Comparison of ENCODE assay signal across 8 mouse cellular contexts in genomic region chr8:104541515-104541880, GRCm38 (mm10). TPM values are rescaled to one million over a fixed set of nuclear protein-coding genes. Genes with fewer than 3 reads are reported as not detected.
DNase-seq lines count a peak whose midpoint lies in the region; ATAC-seq and TF ChIP-seq lines count a peak whose summit lies in the region.

No protein-coding gene starts in this region.

- peaks cover 15% of the 10 kb centered on the region for H3K4me1 ChIP-seq in cerebellum, adult 2 months (ENCODE audit: control insufficient read depth, insufficient read depth, low read length)
- H3K4me1 ChIP-seq in lung, postnatal 0 days (ENCODE audit: insufficient read depth, low read depth, low read length): peaks cover 6% of the 10 kb centered on the region; the same call in 1 of the 2 replicates
- H3K4me1 ChIP-seq in liver, embryonic 11.5 days (replicated peaks; ENCODE audit: control insufficient read depth, insufficient read depth, low read length): peaks cover 5% of the 10 kb centered on the region; the same call in 1 of the 2 replicates
- peaks cover 12% of the 10 kb centered on the region for H3K4me1 ChIP-seq in stomach, embryonic 15.5 days

- H3K27me3 ChIP-seq in cerebellum, adult 2 months (ENCODE audit: control insufficient read depth, insufficient read depth, low read length): no peaks in the 10 kb centered on the region
- H3K27me3 ChIP-seq in lung, postnatal 0 days (replicated peaks; ENCODE audit: insufficient read depth, low read length): peaks cover 30% of the 10 kb centered on the region
- H3K27me3 ChIP-seq in liver, embryonic 11.5 days (replicated peaks; ENCODE audit: control insufficient read depth, insufficient read depth, low read length): peaks cover 67% of the 10 kb centered on the region
- peaks cover 54% of the 10 kb centered on the region for H3K27me3 ChIP-seq in stomach, embryonic 15.5 days (replicated peaks)

- ATAC-seq in lung, postnatal 0 days: no peak
- no peak for ATAC-seq in liver, embryonic 11.5 days (replicated peaks; ENCODE audit: low FRiP score)
- no peak for ATAC-seq in stomach, embryonic 15.5 days (ENCODE audit: insufficient read depth, low FRiP score, low read depth)

- no peak for TF ChIP-seq CTCF in cerebellum, adult 2 months (IDR thresholded peaks at IDR 0.05; ENCODE audit: borderline replicate concordance, insufficient read depth, low read depth, low read length)
- no peak for TF ChIP-seq CTCF in lung, postnatal 0 days (IDR thresholded peaks at IDR 0.05)

- TF ChIP-seq EP300 in lung, postnatal 0 days (IDR thresholded peaks at IDR 0.05): no peak

- 14% methylated on average over 8 of the region's 8 CpGs for WGBS in cerebellum, adult 2 months
- WGBS in lung, postnatal 0 days: 15% methylated on average over 8 of the region's 8 CpGs
- 14% methylated on average over 8 of the region's 8 CpGs for WGBS in liver, embryonic 11.5 days
- 11% methylated on average over 8 of the region's 8 CpGs for WGBS in stomach, embryonic 15.5 days

- H3K4me3 ChIP-seq in cerebellum, adult 2 months (replicated peaks; ENCODE audit: insufficient read depth, low read depth, low read length): peak overlapping the region; percentile 58
- peak overlapping the region; percentile 45 for H3K4me3 ChIP-seq in lung, postnatal 0 days (ENCODE audit: low read depth, low read length)
- peak overlapping the region; percentile 51 for H3K4me3 ChIP-seq in liver, embryonic 11.5 days (ENCODE audit: low read depth, low read length)
- H3K4me3 ChIP-seq in stomach, embryonic 15.5 days (replicated peaks): peak overlapping the region; percentile 45

- H3K27ac ChIP-seq in cerebellum, adult 2 months (ENCODE audit: insufficient read depth, low read length): no peak overlapping the region
- H3K27ac ChIP-seq in lung, postnatal 0 days (ENCODE audit: low read length): no peak overlapping the region
- H3K27ac ChIP-seq in liver, embryonic 11.5 days (ENCODE audit: low read depth, low read length): no peak overlapping the region
- H3K27ac ChIP-seq in stomach, embryonic 15.5 days: no peak overlapping the region

- H3K9me3 ChIP-seq in lung, postnatal 0 days (ENCODE audit: low read length): no peaks in the 10 kb centered on the region
- no peaks in the 10 kb centered on the region for H3K9me3 ChIP-seq in liver, embryonic 11.5 days (ENCODE audit: control insufficient read depth, low read length)
- no peaks in the 10 kb centered on the region for H3K9me3 ChIP-seq in stomach, embryonic 15.5 days

- H3K9ac ChIP-seq in lung, postnatal 0 days (replicated peaks; ENCODE audit: low read depth): no peak overlapping the region
- no peak overlapping the region for H3K9ac ChIP-seq in liver, embryonic 11.5 days (ENCODE audit: low read depth, low read length)
- H3K9ac ChIP-seq in stomach, embryonic 15.5 days: no peak overlapping the region

- DNase-seq in cerebellum, adult 2 months: no peak
- DNase-seq in cerebellum, adult 18-20 months: no peak
- no peak for DNase-seq in lung, postnatal 0 days (ENCODE audit: low spot score)
- DNase-seq in lung, adult 18-20 months: no peak
- DNase-seq in liver, embryonic 11.5 days (ENCODE audit: low spot score): no peak
- no peak for DNase-seq in left cerebral cortex, adult 9 months (ENCODE audit: low spot score in 2 of 2)
- no peak for DNase-seq in cerebellum, adult 8-10 months

- no peaks in the 10 kb centered on the region for H3K36me3 ChIP-seq in lung, postnatal 0 days (ENCODE audit: insufficient read depth, low read length)
- no peaks in the 10 kb centered on the region for H3K36me3 ChIP-seq in liver, embryonic 11.5 days (ENCODE audit: control insufficient read depth, insufficient read depth, low read length)
- H3K36me3 ChIP-seq in stomach, embryonic 15.5 days: no peaks in the 10 kb centered on the region

- TF ChIP-seq POLR2A in cerebellum, adult 2 months (IDR thresholded peaks at IDR 0.05; ENCODE audit: borderline replicate concordance, insufficient read depth, low read length): no peak

- H3K4me2 ChIP-seq in lung, postnatal 0 days (replicated peaks; ENCODE audit: low read depth, low read length): peak overlapping the region; percentile 84
- H3K4me2 ChIP-seq in liver, embryonic 11.5 days: peak overlapping the region; percentile 84
- H3K4me2 ChIP-seq in stomach, embryonic 15.5 days: peak overlapping the region; percentile 89

RNA-seq across cellular contexts. Expression of gene Car7, which starts 7.0 kb away (rescaled TPM):
- polyA plus RNA-seq in cerebellum, adult 2 months (2012; rRNA removed): 59.8 and 67.8 TPM in 2 replicates
- 0.84 and 0.87 TPM in 2 replicates for polyA plus RNA-seq in lung, postnatal 0 days (2015; fragmentation: Nextera tagmentation; extraction: Ambion mirVana)
- 2.1 and 2.3 TPM in 2 replicates for polyA plus RNA-seq in liver, embryonic 11.5 days (2014; fragmentation: Nextera tagmentation; extraction: Ambion mirVana)
- 1.0 TPM in 2 replicates for polyA plus RNA-seq in stomach, embryonic 15.5 days (2015; fragmentation: Nextera tagmentation; extraction: Ambion mirVana)

RNA-seq across cellular contexts. Expression of gene Nae1, which starts 7.1 kb away (rescaled TPM):
- 96.1 and 96.5 TPM in 2 replicates for polyA plus RNA-seq in cerebellum, adult 2 months (2012; rRNA removed)
- 57.9 and 58.9 TPM in 2 replicates for polyA plus RNA-seq in lung, postnatal 0 days (2015; fragmentation: Nextera tagmentation; extraction: Ambion mirVana)
- polyA plus RNA-seq in liver, embryonic 11.5 days (2014; fragmentation: Nextera tagmentation; extraction: Ambion mirVana): 77.3 and 77.7 TPM in 2 replicates
- 84.4 and 91.2 TPM in 2 replicates for polyA plus RNA-seq in stomach, embryonic 15.5 days (2015; fragmentation: Nextera tagmentation; extraction: Ambion mirVana)

RNA-seq across cellular contexts. Expression of gene Terb1, which starts 31.8 kb away (rescaled TPM):
- 0.23 and 0.40 TPM in 2 replicates for polyA plus RNA-seq in cerebellum, adult 2 months (2012; rRNA removed)
- 0.14 and 0.27 TPM in 2 replicates for polyA plus RNA-seq in lung, postnatal 0 days (2015; fragmentation: Nextera tagmentation; extraction: Ambion mirVana)
- polyA plus RNA-seq in liver, embryonic 11.5 days (2014; fragmentation: Nextera tagmentation; extraction: Ambion mirVana): 0.05 TPM in 1 of 2 replicates, not detected in the other
- polyA plus RNA-seq in stomach, embryonic 15.5 days (2015; fragmentation: Nextera tagmentation; extraction: Ambion mirVana): 0.21 and 0.32 TPM in 2 replicates

RNA-seq across cellular contexts. Expression of gene Pdp2, which starts 49.8 kb away (rescaled TPM):
- 6.9 and 7.4 TPM in 2 replicates for polyA plus RNA-seq in cerebellum, adult 2 months (2012; rRNA removed)
- polyA plus RNA-seq in lung, postnatal 0 days (2015; fragmentation: Nextera tagmentation; extraction: Ambion mirVana): 5.9 and 6.0 TPM in 2 replicates
- polyA plus RNA-seq in liver, embryonic 11.5 days (2014; fragmentation: Nextera tagmentation; extraction: Ambion mirVana): 10.6 and 11.1 TPM in 2 replicates
- polyA plus RNA-seq in stomach, embryonic 15.5 days (2015; fragmentation: Nextera tagmentation; extraction: Ambion mirVana): 11.8 and 13.4 TPM in 2 replicates

Comparison
In these comparisons a context has a peak if more than half of its experiments do, and no peak if none do; other contexts are left out.
1. RNA of gene Car7, which starts 7.0 kb away (polyA plus RNA-seq): 59.8 to 67.8 TPM in cerebellum, adult 2 months; 2.1 to 2.3 TPM in liver, embryonic 11.5 days, 1.0 TPM in stomach, embryonic 15.5 days and 0.84 to 0.87 TPM in lung, postnatal 0 days; every median in the first group is over 10 times any median in the second.
2. Peak in every context shown above with its lines, with median percentiles within 50 percentile points of each other: H3K4me3 ChIP-seq and H3K4me2 ChIP-seq.